Mouse (Mus musculus) kidney, embryonic 14.5 days (tissue): ENCODE data around the gene Boc. TPM values are rescaled to one million over a fixed set of nuclear protein-coding genes. Genes with fewer than 3 reads are reported as not detected.
A peak's percentile ranks its signal among the peaks of the same experiment; 100 is the strongest.

Source experiments
- ATAC-seq: fragments of 200-750 bp; cut with Nextera tagmentation; 2 replicates; pipeline ENCODE4 v1.8.0; 2017; ENCODE audit warnings: moderate number of reproducible peaks, mild to moderate bottlenecking, moderate TSS enrichment, moderate library complexity; ENCODE audit not compliant: low FRiP score, low TSS enrichment
- H3K27ac ChIP-seq: fragments of 300-500 bp; sonication (generic); 2 replicates; pipeline ENCODE4 v1.5.1; 2014; ENCODE audit warnings: low read depth, mild to moderate bottlenecking, low read length, moderate library complexity, mixed read lengths
- H3K27me3 ChIP-seq: fragments of 300-500 bp; sonication (generic); 2 replicates; pipeline ENCODE4 v1.6.1; 2014; ENCODE audit warnings: mild to moderate bottlenecking, low read length; ENCODE audit not compliant: control insufficient read depth, insufficient read depth
- H3K36me3 ChIP-seq: fragments of 300-500 bp; sonication (generic); 2 replicates; pipeline ENCODE4 v1.6.1; 2014; ENCODE audit warnings: low read length, mixed read lengths; ENCODE audit not compliant: control insufficient read depth, insufficient read depth
- H3K4me1 ChIP-seq: fragments of 300-500 bp; sonication (generic); 2 replicates; pipeline ENCODE4 v1.6.1; 2014; ENCODE audit warnings: low read length, mixed read lengths; ENCODE audit not compliant: control insufficient read depth, insufficient read depth
- H3K4me2 ChIP-seq: fragments of 300-500 bp; sonication (generic); replicated peaks from 2 replicates; pipeline ENCODE4 v1.6.1; 2014; ENCODE audit warnings: low read depth, mild to moderate bottlenecking, low read length
- H3K4me3 ChIP-seq: fragments of 300-500 bp; sonication (generic); 2 replicates; pipeline ENCODE4 v1.5.1; 2014; ENCODE audit warnings: mild to moderate bottlenecking, low read length
- H3K9ac ChIP-seq: fragments of 300-500 bp; sonication (generic); 2 replicates; pipeline ENCODE4 v1.6.1; 2014; ENCODE audit warnings: low read depth, mild to moderate bottlenecking, low read length, moderate library complexity
- H3K9me3 ChIP-seq: fragments of 300-500 bp; sonication (generic); 2 replicates; pipeline ENCODE4 v1.6.1; 2016; ENCODE audit warnings: low read length; ENCODE audit not compliant: control insufficient read depth
- WGBS: fragments of 180-500 bp; shearing (Covaris S2); extraction: QIAGEN DNeasy Blood & Tissue Kit; methylation state at CpG from one replicate; pipeline ENCODE4 v1.1.7; 2014; 5-methylcytosine and 5-hydroxymethylcytosine counted together
- polyA plus RNA-seq: library from polyadenylated mRNA; unstranded; fragments of >200 nt; fragmentation: Nextera tagmentation; extraction: Ambion mirVana; gene quantifications from 2 replicates; pipeline ENCODE4 v1.2.1, GENCODE M21; 2014

Boc gene
- polyA plus RNA-seq, 1 experiment from 2014 or later = 23.5 TPM

GRCm38 (mm10) chr16:44505243-44505642, 53.5 kb downstream of the Boc start:
- H3K27ac ChIP-seq = no peak overlapping the region
- H3K4me1 ChIP-seq = peaks cover 8% of the 10 kb centered on the region
- peaks cover 5% of the 10 kb centered on the region for H3K9me3 ChIP-seq
- WGBS = 82% methylated on average over 1 of the region's 1 CpGs
- no peak for ATAC-seq
- no peaks in the 10 kb centered on the region for H3K27me3 ChIP-seq
- H3K4me2 ChIP-seq = no peak overlapping the region
- no peak overlapping the region for H3K9ac ChIP-seq
- H3K36me3 ChIP-seq = peaks cover 48% of the 10 kb centered on the region
- no peak overlapping the region for H3K4me3 ChIP-seq

- Histone ChIP-seq H3K4me3 (no peak overlapping the region), H3K9me3 (peaks cover 5% of the 10 kb centered on the region), H3K9ac (no peak overlapping the region), H3K27me3 (no peaks in the 10 kb centered on the region), H3K4me1 (peaks cover 8% of the 10 kb centered on the region), H3K36me3 (peaks cover 67% of the 10 kb centered on the region), H3K4me2 (no peak overlapping the region), H3K27ac (no peak overlapping the region)
- ATAC-seq = no peak
- 75% methylated on average over 8 of the region's 8 CpGs for WGBS
Observed at GRCm38 (mm10) chr16:44502895-44503575, 55.7 kb downstream of the Boc start.

GRCm38 (mm10) chr16:44502325-44502724, 56.4 kb downstream of the Boc start:
- Histone ChIP-seq H3K9ac (no peak overlapping the region), H3K9me3 (peaks cover 5% of the 10 kb centered on the region), H3K4me1 (peaks cover 6% of the 10 kb centered on the region), H3K27ac (no peak overlapping the region), H3K4me3 (no peak overlapping the region), H3K4me2 (no peak overlapping the region), H3K36me3 (peaks cover 74% of the 10 kb centered on the region), H3K27me3 (no peaks in the 10 kb centered on the region)
- 88% methylated on average over 7 of the region's 7 CpGs for WGBS
- no peak for ATAC-seq

- WGBS = 91% methylated on average over 10 of the region's 10 CpGs
- H3K9ac ChIP-seq = no peak overlapping the region
- no peak overlapping the region for H3K4me2 ChIP-seq
- H3K36me3 ChIP-seq = peaks cover 78% of the 10 kb centered on the region
- H3K9me3 ChIP-seq = peaks cover 5% of the 10 kb centered on the region
- H3K27me3 ChIP-seq = no peaks in the 10 kb centered on the region
- no peak for ATAC-seq
- H3K4me1 ChIP-seq = peaks cover under 1% of the 10 kb centered on the region; the same call in 1 of the 2 replicates
- H3K27ac ChIP-seq = no peak overlapping the region
- H3K4me3 ChIP-seq = no peak overlapping the region
Observed at GRCm38 (mm10) chr16:44501783-44502182, 56.9 kb downstream of the Boc start.

GRCm38 (mm10) chr16:44498447-44498846, 60.2 kb downstream of the Boc start:
- 99% methylated on average over 3 of the region's 3 CpGs for WGBS
- no peak for ATAC-seq

GRCm38 (mm10) chr16:44496971-44497464, 61.7 kb downstream of the Boc start:
- 45% methylated on average over 15 of the region's 15 CpGs for WGBS
- H3K27ac ChIP-seq = no peak overlapping the region
- no peaks in the 10 kb centered on the region for H3K27me3 ChIP-seq
- H3K4me2 ChIP-seq = no peak overlapping the region
- no peak overlapping the region for H3K9ac ChIP-seq
- H3K4me3 ChIP-seq = no peak overlapping the region
- H3K9me3 ChIP-seq = no peaks in the 10 kb centered on the region
- peaks cover 84% of the 10 kb centered on the region for H3K36me3 ChIP-seq
- peaks cover 8% of the 10 kb centered on the region for H3K4me1 ChIP-seq
- ATAC-seq = no peak

More at GRCm38 (mm10) chr16:44498447-44498846, 60.2 kb downstream of the Boc start:
- Histone ChIP-seq H3K4me3 (no peak overlapping the region), H3K4me2 (no peak overlapping the region), H3K27ac (no peak overlapping the region), H3K9me3 (no peaks in the 10 kb centered on the region), H3K27me3 (no peaks in the 10 kb centered on the region), H3K9ac (no peak overlapping the region), H3K36me3 (peaks cover 88% of the 10 kb centered on the region), H3K4me1 (peaks cover 8% of the 10 kb centered on the region)

- no peak overlapping the region for H3K4me3 ChIP-seq
- H3K9me3 ChIP-seq = no peaks in the 10 kb centered on the region
- peaks cover 83% of the 10 kb centered on the region for H3K36me3 ChIP-seq
- WGBS = 18% methylated on average over 8 of the region's 8 CpGs
- H3K4me2 ChIP-seq = no peak overlapping the region
- peaks cover 8% of the 10 kb centered on the region for H3K4me1 ChIP-seq
- no peak overlapping the region for H3K9ac ChIP-seq
- peak overlapping the region; percentile 77; the same call in 1 of the 2 replicates for H3K27ac ChIP-seq
- ATAC-seq = peak; percentile 83
- H3K27me3 ChIP-seq = no peaks in the 10 kb centered on the region
Observed at GRCm38 (mm10) chr16:44494441-44495108, 64.1 kb downstream of the Boc start.

GRCm38 (mm10) chr16:44493868-44494267, 64.8 kb downstream of the Boc start:
- Histone ChIP-seq H3K27ac (peak overlapping the region; percentile 77; the same call in 1 of the 2 replicates), H3K9me3 (no peaks in the 10 kb centered on the region), H3K4me2 (no peak overlapping the region), H3K9ac (no peak overlapping the region), H3K4me1 (peaks cover 8% of the 10 kb centered on the region), H3K36me3 (peaks cover 83% of the 10 kb centered on the region), H3K4me3 (no peak overlapping the region), H3K27me3 (no peaks in the 10 kb centered on the region)
- 38% methylated on average over 6 of the region's 6 CpGs for WGBS
- no peak for ATAC-seq

- WGBS = 85% methylated on average over 9 of the region's 9 CpGs
- Histone ChIP-seq H3K9me3 (no peaks in the 10 kb centered on the region), H3K9ac (no peak overlapping the region), H3K4me1 (peaks cover 8% of the 10 kb centered on the region), H3K27me3 (no peaks in the 10 kb centered on the region), H3K4me3 (no peak overlapping the region), H3K4me2 (no peak overlapping the region), H3K36me3 (peaks cover 83% of the 10 kb centered on the region), H3K27ac (no peak overlapping the region)
- no peak for ATAC-seq
Observed at GRCm38 (mm10) chr16:44492706-44493105, 66.0 kb downstream of the Boc start.
